Mouse (Mus musculus): Measurements from ENCODE around the gene Mettl8.

- no peak for TF ChIP-seq CTCF (IDR thresholded peaks at IDR 0.05; ENCODE audit: insufficient read depth, low read depth, low read length)
- no peak for TF ChIP-seq POLR2A (IDR thresholded peaks at IDR 0.05; ENCODE audit: insufficient read depth, low read depth, low read length)
Measured at GRCm38 (mm10) chr2:71004354-71004753, 51.0 kb downstream of the Mettl8 start.

Data from olfactory bulb, adult 2 months (tissue).